Mouse (Mus musculus): Measurements from ENCODE around the gene Zfp953. TPM values are rescaled to one million over a fixed set of nuclear protein-coding genes. Genes with fewer than 3 reads are reported as not detected.
"Not testable (repeated sequence)": the region's sequence is repeated elsewhere in the genome, so short reads cannot be mapped to it uniquely, and the experiment has no call there.

The Zfp953 gene
- 16.6 and 19.0 TPM in 2 replicates for total RNA-seq (2017)

GRCm38 (mm10) chr13:67360131-67360744, at the start of gene Zfp953, which contains the start of gene Gm28044:
Gene Zfp953 (minus strand): TSS chr13:67360605.
Gene Gm28044 (minus strand): TSS chr13:67360536.
- ATAC-seq (ENCODE audit: extremely low read depth, insufficient number of reproducible peaks, low FRiP score, poor library complexity, severe bottlenecking): peak; percentile 96

DNA sequence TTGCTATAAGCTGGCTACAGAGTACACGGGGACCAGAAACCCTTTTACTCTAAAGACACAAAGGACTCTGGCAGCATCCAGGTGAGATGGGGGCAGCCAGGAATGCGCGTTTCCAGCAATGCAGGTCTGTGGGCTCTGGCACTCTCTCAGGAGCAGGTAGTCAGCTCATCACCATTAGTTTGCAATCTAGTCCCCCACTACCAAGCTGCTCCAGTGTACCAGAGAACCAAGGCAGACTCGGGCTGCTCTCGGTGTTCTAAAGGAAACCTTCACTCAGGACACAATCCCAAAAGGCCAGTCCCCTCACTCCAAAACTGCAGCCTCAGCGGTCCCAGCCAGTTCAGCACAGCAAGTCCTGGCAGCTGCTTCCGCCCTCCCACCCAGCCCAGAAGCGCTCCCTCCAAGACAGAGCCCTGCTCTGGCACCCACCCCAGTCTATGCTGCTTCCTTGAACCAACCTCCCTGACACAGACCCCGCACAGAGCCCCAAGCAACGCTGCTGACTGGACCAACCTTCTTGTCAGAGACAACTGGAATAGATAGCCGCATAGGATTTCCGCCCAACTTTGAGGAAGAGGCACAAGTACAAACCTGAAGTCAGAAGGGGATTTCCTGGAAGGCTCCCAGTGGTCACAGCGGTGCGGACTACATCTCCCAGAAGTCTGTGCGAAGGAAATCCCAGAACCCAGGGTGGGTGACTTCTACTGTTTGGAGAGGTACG, 38.9 kb upstream of the Zfp953 start, which contains the start of gene Zfp429:
TSS of gene Zfp429 (minus strand) at position 637 of the 721 bp plus-strand sequence.
- peak; percentile 92 for ATAC-seq (ENCODE audit: extremely low read depth, insufficient number of reproducible peaks, low FRiP score, poor library complexity, severe bottlenecking)

- not testable (repeated sequence) for ATAC-seq (ENCODE audit: extremely low read depth, insufficient number of reproducible peaks, low FRiP score, poor library complexity, severe bottlenecking)
Measured at GRCm38 (mm10) chr13:67376255-67376654, 15.8 kb upstream of the Zfp953 start.

DNA sequence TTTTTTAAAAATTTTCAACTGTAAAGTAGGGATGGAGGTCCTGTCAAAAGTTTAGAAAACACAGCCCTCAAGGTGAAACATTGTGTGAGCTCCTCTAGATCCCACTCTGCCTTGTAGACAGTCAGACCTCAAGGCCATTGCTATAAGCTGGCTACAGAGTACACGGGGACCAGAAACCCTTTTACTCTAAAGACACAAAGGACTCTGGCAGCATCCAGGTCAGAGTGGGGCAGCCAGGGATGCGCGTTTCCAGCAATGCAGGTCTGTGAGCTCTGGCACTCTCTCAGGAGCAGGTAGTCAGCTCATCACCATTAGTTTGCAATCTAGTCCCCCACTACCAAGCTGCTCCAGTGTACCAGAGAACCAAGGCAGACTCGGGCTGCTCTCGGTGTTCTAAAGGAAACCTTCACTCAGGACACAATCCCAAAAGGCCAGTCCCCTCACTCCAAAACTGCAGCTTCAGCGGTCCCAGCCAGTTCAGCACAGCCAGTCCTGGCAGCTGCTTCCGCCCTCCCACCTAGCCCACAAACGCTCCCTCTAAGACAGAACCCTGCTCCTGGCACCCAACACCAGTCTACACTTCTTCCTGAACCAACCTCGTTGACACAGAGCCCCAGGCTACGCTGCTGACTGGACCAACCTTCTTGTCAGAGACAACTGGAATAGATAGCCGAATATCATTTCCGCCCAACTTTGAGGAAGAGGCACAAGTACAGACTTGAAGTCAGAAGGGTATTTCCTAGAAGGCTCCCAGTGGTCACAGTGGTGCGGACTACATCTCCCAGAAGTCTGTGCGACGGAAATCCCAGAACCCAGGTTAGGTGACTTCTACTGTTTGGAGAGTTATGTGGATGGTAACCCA, 14.9 kb upstream of the Zfp953 start, which contains the start of the genes Gm28041 and Zfp456:
TSS of gene Gm28041 (minus strand) at position 684 of the 862 bp plus-strand sequence.
TSS of gene Zfp456 (minus strand) at position 761 of the 862 bp plus-strand sequence.
- ATAC-seq (ENCODE audit: extremely low read depth, insufficient number of reproducible peaks, low FRiP score, poor library complexity, severe bottlenecking): peak; percentile 95

DNA sequence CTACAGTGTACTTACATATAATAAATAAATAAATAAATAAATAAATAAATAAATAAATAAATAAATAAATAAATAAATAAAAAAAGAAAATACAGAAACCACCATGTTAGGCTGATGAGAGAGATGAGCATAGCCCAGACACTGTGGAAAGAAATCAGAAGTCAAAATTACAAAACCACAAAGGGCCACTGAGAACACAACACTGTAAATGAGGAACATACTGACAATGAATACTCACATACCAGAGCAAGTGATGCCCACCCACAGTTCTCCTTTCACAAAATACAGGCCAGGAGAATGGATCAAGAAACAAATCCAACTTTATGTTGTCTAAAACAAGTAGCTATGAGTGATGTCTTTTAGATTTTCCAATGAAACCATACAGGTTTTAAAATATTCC, 8.6 kb downstream of the Zfp953 start:
- no peak for ATAC-seq (ENCODE audit: extremely low read depth, insufficient number of reproducible peaks, low FRiP score, poor library complexity, severe bottlenecking)

GRCm38 (mm10) chr13:67343422-67343821, 17.0 kb downstream of the Zfp953 start:
- ATAC-seq (ENCODE audit: extremely low read depth, insufficient number of reproducible peaks, low FRiP score, poor library complexity, severe bottlenecking): no peak

- ATAC-seq (ENCODE audit: extremely low read depth, insufficient number of reproducible peaks, low FRiP score, poor library complexity, severe bottlenecking): no peak
Measured at GRCm38 (mm10) chr13:67332877-67333276, 27.5 kb downstream of the Zfp953 start.

DNA sequence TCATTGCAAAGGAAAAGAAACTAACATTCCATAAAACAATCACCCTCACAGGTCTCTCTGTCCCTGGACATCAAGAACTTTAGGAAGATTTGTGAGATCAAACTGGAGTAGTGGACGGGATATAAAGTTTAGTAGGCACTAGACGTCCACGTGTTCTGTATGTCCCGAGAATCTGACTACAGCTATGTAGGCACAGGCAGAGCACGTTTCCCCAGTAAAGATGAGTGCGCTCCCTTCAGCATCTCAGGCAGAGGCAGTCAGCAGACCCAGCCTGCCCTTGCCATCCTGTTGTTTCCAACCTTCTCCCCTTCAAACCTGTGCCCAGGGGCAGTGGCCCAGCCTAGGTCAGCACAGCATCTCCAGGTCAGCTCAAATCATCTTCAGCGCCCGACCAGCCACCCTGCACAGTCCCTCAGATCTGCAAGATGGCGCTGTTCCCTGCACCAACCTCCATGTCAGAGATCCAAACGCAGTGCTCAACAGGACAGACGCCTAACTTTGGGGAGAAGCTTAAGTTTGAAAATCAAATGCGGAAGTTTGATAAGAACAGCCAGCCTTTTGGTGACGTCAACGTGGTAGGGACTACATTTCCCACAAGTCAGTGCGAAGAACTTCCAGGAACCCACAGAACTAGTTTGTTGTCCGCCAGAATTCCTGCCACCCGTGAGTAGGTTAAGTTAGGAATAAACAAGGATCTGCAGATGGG, 28.2 kb downstream of the Zfp953 start, which contains the start of gene Zfp595:
TSS of gene Zfp595 (minus strand) at position 552 of the 706 bp plus-strand sequence.
- ATAC-seq (ENCODE audit: extremely low read depth, insufficient number of reproducible peaks, low FRiP score, poor library complexity, severe bottlenecking): peak; percentile 98

DNA sequence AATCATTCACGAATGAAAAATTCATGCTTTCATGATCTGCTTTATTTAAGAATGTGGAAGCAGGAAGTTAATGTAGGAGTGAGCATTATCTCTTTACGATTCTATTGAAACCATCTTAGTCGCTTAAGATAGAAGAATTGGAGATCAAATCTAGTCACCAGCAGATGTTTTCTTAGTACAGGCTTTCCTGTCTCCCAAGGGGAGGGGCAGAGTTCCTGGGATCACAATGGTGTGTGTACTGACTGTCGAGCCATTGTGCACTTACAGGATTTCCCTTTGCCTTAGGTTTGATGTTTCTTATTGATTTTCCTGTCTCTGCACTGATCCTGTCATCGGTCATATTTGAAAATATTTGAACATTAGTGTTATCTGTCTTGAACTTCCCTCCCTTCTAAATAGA, 53.7 kb downstream of the Zfp953 start:
- no peak; the same call in 1 of the 2 replicates for ATAC-seq (ENCODE audit: extremely low read depth, insufficient number of reproducible peaks, low FRiP score, poor library complexity, severe bottlenecking)

DNA sequence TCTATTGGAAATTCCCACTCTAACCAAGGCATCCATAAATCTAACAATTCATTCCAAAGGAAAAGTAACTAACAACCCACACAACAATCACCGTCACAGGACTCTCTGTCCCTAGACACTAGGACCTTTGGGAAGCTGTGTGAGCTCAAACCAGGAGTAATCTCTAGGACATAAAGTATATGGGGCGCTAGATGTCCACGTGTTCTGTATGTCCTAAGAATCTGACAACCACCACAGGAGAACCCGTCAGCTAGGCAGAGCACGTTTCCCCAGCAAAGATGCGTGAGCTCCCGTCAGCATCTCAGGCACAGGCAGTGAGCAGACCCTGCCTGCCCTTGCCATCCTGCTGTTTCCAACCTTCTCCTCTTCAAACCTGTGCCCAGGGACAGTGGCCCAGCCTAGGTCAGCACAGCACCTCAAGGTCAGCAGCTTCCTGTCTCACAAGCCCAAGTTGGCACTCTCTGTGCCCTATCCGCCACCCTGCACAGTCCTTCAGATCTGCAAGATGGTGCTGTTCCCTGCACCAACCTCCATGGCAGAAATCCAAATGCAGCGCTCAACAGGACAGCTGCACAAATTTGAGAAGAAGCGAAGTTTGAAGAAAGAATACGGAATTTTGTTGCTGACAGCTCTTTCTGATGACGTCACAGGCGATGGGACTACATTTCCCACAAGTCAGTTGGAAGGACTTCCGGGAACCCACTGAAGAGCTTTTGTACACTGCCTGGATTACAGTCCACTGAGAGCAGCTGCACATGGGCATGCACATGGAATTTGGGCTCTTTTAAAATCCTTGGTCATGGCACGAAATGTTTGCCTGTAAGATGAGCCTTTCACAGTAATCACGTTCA, 54.4 kb downstream of the Zfp953 start, which contains the start of gene Zfp457:
TSS of gene Zfp457 (minus strand) at position 664 of the 851 bp plus-strand sequence.
- ATAC-seq (ENCODE audit: extremely low read depth, insufficient number of reproducible peaks, low FRiP score, poor library complexity, severe bottlenecking): peak; percentile 92

Other genes with a start within 250 kb of the Zfp953 start
- gene Rslcan18, start 244.3 kb downstream of the Zfp953 start, total RNA-seq (2017): 1.3 and 1.8 TPM in 2 replicates
- 4.2 and 4.3 TPM in 2 replicates for gene Zfp759, start 238.9 kb downstream of the Zfp953 start, total RNA-seq (2017)
- 13.0 and 14.3 TPM in 2 replicates for gene Rsl1, start 187.4 kb downstream of the Zfp953 start, total RNA-seq (2017)
- gene Zfp455, start 166.1 kb downstream of the Zfp953 start, total RNA-seq (2017): 2.4 and 2.8 TPM in 2 replicates
- gene Zfp458, start 82.1 kb downstream of the Zfp953 start, total RNA-seq (2017): 4.8 and 7.2 TPM in 2 replicates
- gene Zfp457, start 54.1 kb downstream of the Zfp953 start, total RNA-seq (2017): 3.8 and 4.4 TPM in 2 replicates
- gene Zfp595, start 28.0 kb downstream of the Zfp953 start, total RNA-seq (2017): 18.8 and 22.3 TPM in 2 replicates
- 2.6 and 10.2 TPM in 2 replicates for gene Gm28044, start 69 bp downstream of the Zfp953 start, total RNA-seq (2017)
- gene Gm28041, start 15.1 kb upstream of the Zfp953 start, total RNA-seq (2017): 3.9 TPM in 1 of 2 replicates, not detected in the other
- gene Zfp456, start 15.2 kb upstream of the Zfp953 start, total RNA-seq (2017): 8.8 TPM in 2 replicates
- gene Zfp429, start 39.2 kb upstream of the Zfp953 start, total RNA-seq (2017): 21.6 and 21.7 TPM in 2 replicates
- 1.7 and 4.2 TPM in 2 replicates for gene Zfp459, start 60.8 kb upstream of the Zfp953 start, total RNA-seq (2017)
- gene Zfp874a, start 91.0 kb upstream of the Zfp953 start, total RNA-seq (2017): 21.8 and 22.7 TPM in 2 replicates
- 17.6 and 18.2 TPM in 2 replicates for gene Zfp874b, start 123.7 kb upstream of the Zfp953 start, total RNA-seq (2017)
- gene Zfp58, start 139.9 kb upstream of the Zfp953 start, total RNA-seq (2017): 14.0 and 15.1 TPM in 2 replicates
- 0.93 TPM in 1 of 2 replicates, not detected in the other for gene Gm26965, start 165.5 kb upstream of the Zfp953 start, total RNA-seq (2017)
- 24.4 and 30.7 TPM in 2 replicates for gene Zfp87, start 165.6 kb upstream of the Zfp953 start, total RNA-seq (2017)
- 17.6 and 17.7 TPM in 2 replicates for gene Zfp748, start 193.2 kb upstream of the Zfp953 start, total RNA-seq (2017)
- gene Zfp729b, start 249.1 kb upstream of the Zfp953 start, total RNA-seq (2017): 29.2 and 30.2 TPM in 2 replicates